Mouse (Mus musculus) kidney, adult 2 months (tissue): ENCODE measurements around the gene Hdac4.

Experiments used
- CTCF ChIP-seq: fragments of 200-500 bp; conservative IDR thresholded peaks from 2 replicates; pipeline ENCODE4 v1.5.1; 2011; ENCODE audit warnings: low read depth, mild to moderate bottlenecking, control low read depth, low read length, moderate library complexity, mixed read lengths; ENCODE audit not compliant: insufficient read depth, insufficient read length
- POLR2A ChIP-seq: fragments of 200-500 bp; IDR thresholded peaks from one replicate; pipeline ENCODE4 v1.6.1; 2011; ENCODE audit warnings: low read depth, low read length, control low read depth

GRCm38 (mm10) chr1:91922235-91923152 lies 273.0 kb downstream of the Hdac4 start:
- no peak for TF ChIP-seq CTCF
- TF ChIP-seq POLR2A, result no peak
